Mouse (Mus musculus): ENCODE measurements around the gene Polr3k. TPM values are rescaled to one million over a fixed set of nuclear protein-coding genes. Genes with fewer than 3 reads are reported as not detected.

Polr3k gene
- polyA plus RNA-seq, 1 experiment, result 37.0 TPM

DNA sequence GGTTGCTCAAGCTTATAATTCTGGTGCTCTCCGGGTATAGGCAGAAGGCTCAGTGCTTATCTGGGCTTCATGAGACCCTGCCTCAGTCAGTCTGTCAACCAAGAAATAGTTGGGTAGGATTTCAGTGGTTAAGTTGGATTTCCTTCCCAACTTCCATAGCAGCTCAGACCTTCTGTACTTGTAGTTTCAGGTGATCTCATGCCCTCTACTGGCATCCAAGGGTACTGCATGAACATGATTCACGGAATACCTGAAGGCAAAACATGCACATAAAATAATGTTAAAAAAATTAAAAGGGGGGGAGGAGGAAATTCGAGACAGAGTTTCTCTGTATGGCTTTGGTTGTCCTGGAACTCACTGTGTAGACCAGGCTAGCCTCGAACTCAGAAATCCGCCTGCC, 2.8 kb downstream of the Polr3k start:
- Histone ChIP-seq H3K4me1 (ENCODE audit: control insufficient read depth, insufficient read depth, low read length) (peaks cover 6% of the 10 kb centered on the region; the same call in 1 of the 2 replicates), H3K27ac (ENCODE audit: insufficient read depth, low read length) (no peak overlapping the region), H3K27me3 (ENCODE audit: control insufficient read depth, insufficient read depth, low read length) (no peaks in the 10 kb centered on the region), H3K4me3 (replicated peaks; ENCODE audit: insufficient read depth, low read depth, low read length) (no peak overlapping the region)
- peak; percentile 58; the same call in 1 of the 2 replicates for TF ChIP-seq CTCF (IDR thresholded peaks at IDR 0.05; ENCODE audit: borderline replicate concordance, insufficient read depth, low read depth, low read length)
- TF ChIP-seq POLR2A (IDR thresholded peaks at IDR 0.05; ENCODE audit: borderline replicate concordance, insufficient read depth, low read length), result no peak
- peak; percentile 73 to 79 for DNase-seq
- 47% methylated on average over 5 of the region's 5 CpGs for WGBS

DNA sequence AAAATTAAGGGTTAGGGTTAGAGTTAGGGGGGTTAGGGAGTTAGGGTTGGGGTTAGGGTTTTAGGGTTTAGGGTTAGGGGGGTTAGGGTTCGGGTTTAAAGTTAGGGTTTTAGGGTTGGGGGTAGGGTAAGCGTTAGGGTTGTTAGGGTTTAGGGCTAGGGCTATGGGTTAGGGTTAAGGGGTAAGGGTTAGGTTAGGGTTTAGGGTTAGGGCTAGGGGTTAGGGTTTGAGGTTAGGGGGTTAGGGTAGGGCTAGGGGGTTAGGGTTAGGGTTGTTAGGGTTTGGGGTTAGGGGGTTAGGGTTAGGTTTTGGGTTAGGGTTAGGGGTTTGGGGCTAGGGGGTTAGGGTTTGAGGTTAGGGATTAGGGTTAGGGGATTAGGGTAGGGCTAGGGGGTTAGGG, 6.9 kb downstream of the Polr3k start:
- no peak for TF ChIP-seq CTCF (IDR thresholded peaks at IDR 0.05; ENCODE audit: borderline replicate concordance, insufficient read depth, low read depth, low read length)
- no peak for TF ChIP-seq POLR2A (IDR thresholded peaks at IDR 0.05; ENCODE audit: borderline replicate concordance, insufficient read depth, low read length)
- DNase-seq, result no peak
- H3K4me1 ChIP-seq (ENCODE audit: control insufficient read depth, insufficient read depth, low read length), result no peaks in the 10 kb centered on the region
- no peak overlapping the region for H3K27ac ChIP-seq (ENCODE audit: insufficient read depth, low read length)
- H3K27me3 ChIP-seq (ENCODE audit: control insufficient read depth, insufficient read depth, low read length), result no peaks in the 10 kb centered on the region
- no peak overlapping the region for H3K4me3 ChIP-seq (replicated peaks; ENCODE audit: insufficient read depth, low read depth, low read length)
- WGBS, result 99% methylated on average over 2 of the region's 2 CpGs

DNA sequence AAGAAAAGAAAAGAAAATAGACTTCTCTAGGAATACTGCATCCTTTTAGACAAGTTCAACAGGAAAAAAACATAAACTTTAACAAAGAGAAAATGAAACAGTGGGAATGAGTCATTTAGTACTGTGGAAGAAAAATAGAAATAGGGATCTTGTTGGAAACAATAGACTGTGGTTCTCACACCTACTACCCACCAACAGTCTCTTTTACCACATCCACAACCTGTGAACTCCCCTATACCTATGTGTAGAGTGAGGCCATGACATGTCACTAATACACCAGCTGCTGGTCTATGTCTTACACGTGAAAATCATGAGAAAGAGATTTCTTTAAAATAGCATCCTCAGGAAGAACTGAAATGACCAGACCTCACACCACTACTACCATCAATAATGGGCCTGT, 14.8 kb downstream of the Polr3k start:
- H3K27me3 ChIP-seq (ENCODE audit: control insufficient read depth, insufficient read depth, low read length), result no peaks in the 10 kb centered on the region
- H3K4me1 ChIP-seq (ENCODE audit: control insufficient read depth, insufficient read depth, low read length), result no peaks in the 10 kb centered on the region
- H3K4me3 ChIP-seq (replicated peaks; ENCODE audit: insufficient read depth, low read depth, low read length), result no peak overlapping the region
- DNase-seq, result no peak
- no peak overlapping the region for H3K27ac ChIP-seq (ENCODE audit: insufficient read depth, low read length)
- 94% methylated on average over 1 of the region's 1 CpGs for WGBS
- TF ChIP-seq CTCF (IDR thresholded peaks at IDR 0.05; ENCODE audit: borderline replicate concordance, insufficient read depth, low read depth, low read length), result no peak
- no peak for TF ChIP-seq POLR2A (IDR thresholded peaks at IDR 0.05; ENCODE audit: borderline replicate concordance, insufficient read depth, low read length)

DNA sequence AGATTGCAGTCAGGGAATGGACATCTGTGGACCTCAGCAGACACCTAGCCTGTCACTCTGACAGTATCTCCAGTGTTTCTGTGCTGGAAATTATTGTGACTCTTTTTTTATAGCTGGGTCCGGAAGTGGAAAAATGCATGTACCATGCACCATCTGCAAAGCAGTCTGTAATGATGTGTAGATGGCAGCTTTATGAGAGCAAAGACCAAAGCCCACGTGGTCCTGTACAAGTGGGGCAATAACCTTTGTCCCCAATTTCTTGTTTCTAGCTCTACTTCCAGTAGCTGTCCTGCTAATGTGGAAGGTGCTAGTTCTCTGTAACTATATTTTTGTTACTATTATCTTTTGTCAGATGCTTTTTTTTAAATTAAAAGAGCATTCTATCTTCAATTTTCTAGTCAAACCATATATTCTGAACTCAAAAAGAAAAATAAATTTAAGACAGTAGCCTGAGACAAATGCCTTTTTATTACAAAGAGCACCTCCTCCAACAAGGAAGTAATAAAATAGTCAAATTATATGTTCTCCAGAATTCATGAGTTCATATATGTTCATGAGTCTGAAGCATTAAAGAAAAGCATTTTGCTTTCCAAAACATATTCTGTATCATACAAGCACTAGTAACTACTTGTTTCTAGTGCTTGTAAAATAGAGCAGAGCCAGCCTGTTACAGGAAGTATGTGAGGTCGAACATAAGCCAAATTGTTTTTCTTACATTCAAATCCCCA, 19.0 kb downstream of the Polr3k start:
- no peaks in the 10 kb centered on the region for H3K27me3 ChIP-seq (ENCODE audit: control insufficient read depth, insufficient read depth, low read length)
- no peak overlapping the region for H3K4me3 ChIP-seq (replicated peaks; ENCODE audit: insufficient read depth, low read depth, low read length)
- TF ChIP-seq POLR2A (IDR thresholded peaks at IDR 0.05; ENCODE audit: borderline replicate concordance, insufficient read depth, low read length) (no peak), CTCF (IDR thresholded peaks at IDR 0.05; ENCODE audit: borderline replicate concordance, insufficient read depth, low read depth, low read length) (no peak)
- no peaks in the 10 kb centered on the region for H3K4me1 ChIP-seq (ENCODE audit: control insufficient read depth, insufficient read depth, low read length)
- DNase-seq, result no peak
- WGBS, result 88% methylated on average over 3 of the region's 3 CpGs
- no peak overlapping the region for H3K27ac ChIP-seq (ENCODE audit: insufficient read depth, low read length)

DNA sequence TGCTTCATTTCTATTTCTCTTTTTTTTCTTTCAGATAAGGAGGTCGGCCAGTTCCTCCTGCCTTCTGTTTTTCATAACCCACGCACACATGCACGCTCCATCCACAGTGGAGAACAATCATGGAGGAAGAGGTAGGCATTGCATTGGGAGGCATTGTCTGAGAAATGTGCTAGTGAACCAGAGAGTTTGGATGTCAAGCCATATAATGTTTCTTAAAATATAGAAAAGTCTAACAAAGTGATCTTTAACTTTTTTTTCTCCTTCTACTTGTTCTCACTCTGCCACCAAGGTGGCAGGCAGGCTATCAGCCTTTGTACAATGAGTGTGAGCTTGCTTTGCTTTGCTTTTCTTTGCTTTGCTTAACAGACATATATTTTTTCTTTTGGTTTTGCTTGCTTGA, 53.7 kb downstream of the Polr3k start:
- no peak overlapping the region for H3K4me3 ChIP-seq (replicated peaks; ENCODE audit: insufficient read depth, low read depth, low read length)
- H3K27me3 ChIP-seq (ENCODE audit: control insufficient read depth, insufficient read depth, low read length), result no peaks in the 10 kb centered on the region
- TF ChIP-seq CTCF (IDR thresholded peaks at IDR 0.05; ENCODE audit: borderline replicate concordance, insufficient read depth, low read depth, low read length) (no peak), POLR2A (IDR thresholded peaks at IDR 0.05; ENCODE audit: borderline replicate concordance, insufficient read depth, low read length) (no peak)
- no peak for DNase-seq
- H3K4me1 ChIP-seq (ENCODE audit: control insufficient read depth, insufficient read depth, low read length), result no peaks in the 10 kb centered on the region
- 48% methylated on average over 3 of the region's 3 CpGs for WGBS
- H3K27ac ChIP-seq (ENCODE audit: insufficient read depth, low read length), result no peak overlapping the region

DNA sequence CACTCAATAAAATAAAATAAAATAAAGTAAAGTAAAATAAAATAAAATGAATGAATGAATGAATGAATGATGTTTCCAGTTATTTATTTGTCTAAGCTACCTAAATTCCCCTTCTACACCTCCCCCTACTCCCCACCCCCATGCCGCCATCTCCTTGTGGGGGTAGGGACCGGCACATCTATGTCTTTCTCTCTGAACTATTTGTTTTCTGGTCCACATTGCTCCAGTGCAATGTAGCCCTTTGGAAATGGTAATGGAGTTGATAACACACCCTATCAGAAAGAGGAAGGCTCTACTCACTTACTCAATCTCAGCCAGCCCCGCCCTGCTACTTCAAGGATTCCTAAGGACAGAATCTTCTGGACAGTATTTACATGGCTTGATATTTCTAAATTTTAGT, 54.4 kb downstream of the Polr3k start:
- TF ChIP-seq CTCF (IDR thresholded peaks at IDR 0.05; ENCODE audit: borderline replicate concordance, insufficient read depth, low read depth, low read length), result no peak
- no peak for DNase-seq
- WGBS, result 49% methylated on average over 3 of the region's 3 CpGs
- no peak overlapping the region for H3K4me3 ChIP-seq (replicated peaks; ENCODE audit: insufficient read depth, low read depth, low read length)
- H3K27me3 ChIP-seq (ENCODE audit: control insufficient read depth, insufficient read depth, low read length), result no peaks in the 10 kb centered on the region
- H3K27ac ChIP-seq (ENCODE audit: insufficient read depth, low read length), result no peak overlapping the region
- no peaks in the 10 kb centered on the region for H3K4me1 ChIP-seq (ENCODE audit: control insufficient read depth, insufficient read depth, low read length)

Other genes with a start within 250 kb of the Polr3k start
- 0.21 and 0.26 TPM in 2 replicates for gene Gm29797, start 207.3 kb upstream of the Polr3k start, polyA plus RNA-seq (2012; rRNA removed)
- 15.1 and 17.8 TPM in 2 replicates for gene Sox18, start 192.7 kb upstream of the Polr3k start, polyA plus RNA-seq (2012; rRNA removed)
- 128 and 138 TPM in 2 replicates for gene Tcea2, start 184.0 kb upstream of the Polr3k start, polyA plus RNA-seq (2012; rRNA removed)
- gene Rgs19, start 170.4 kb upstream of the Polr3k start, polyA plus RNA-seq (2012; rRNA removed), result 29.2 and 30.6 TPM in 2 replicates
- not detected in 2 replicates for gene Lkaaear1, start 165.9 kb upstream of the Polr3k start, polyA plus RNA-seq (2012; rRNA removed)
- 28.6 and 35.1 TPM in 2 replicates for gene Oprl1, start 149.3 kb upstream of the Polr3k start, polyA plus RNA-seq (2012; rRNA removed)
- 44.2 and 47.5 TPM in 2 replicates for gene Myt1, start 101.0 kb upstream of the Polr3k start, polyA plus RNA-seq (2012; rRNA removed)
- gene Pcmtd2, start 26.5 kb upstream of the Polr3k start, polyA plus RNA-seq (2012; rRNA removed), result 94.1 and 105 TPM in 2 replicates
- not detected in 2 replicates for gene Gm14496, start 126.8 kb downstream of the Polr3k start, polyA plus RNA-seq (2012; rRNA removed)